Mouse (Mus musculus): ENCODE measurements around the gene BC029722.

- TF ChIP-seq CTCF (IDR thresholded peaks at IDR 0.05; ENCODE audit: borderline replicate concordance, control insufficient read depth, extremely low read depth, insufficient read depth, low read length, poor library complexity) (no peak), POLR2A (IDR thresholded peaks at IDR 0.05; ENCODE audit: control insufficient read depth, extremely low read depth, insufficient read depth, low read length, poor library complexity) (no peak)
Measured at GRCm38 (mm10) chr2:155817301-155818245, 1.7 kb downstream of the BC029722 start.

All from thymus, adult 2 months (tissue).